Mouse (Mus musculus): ENCODE measurements at regions not wholly inside any gene's neighbourhood (a gene's known extent, or its start where the extent isn't known, plus 50 kb on each side); places are given as distances from the start of the nearest gene placed in this dataset.
A peak's percentile ranks its signal among the peaks of the same experiment; 100 is the strongest.

DNA sequence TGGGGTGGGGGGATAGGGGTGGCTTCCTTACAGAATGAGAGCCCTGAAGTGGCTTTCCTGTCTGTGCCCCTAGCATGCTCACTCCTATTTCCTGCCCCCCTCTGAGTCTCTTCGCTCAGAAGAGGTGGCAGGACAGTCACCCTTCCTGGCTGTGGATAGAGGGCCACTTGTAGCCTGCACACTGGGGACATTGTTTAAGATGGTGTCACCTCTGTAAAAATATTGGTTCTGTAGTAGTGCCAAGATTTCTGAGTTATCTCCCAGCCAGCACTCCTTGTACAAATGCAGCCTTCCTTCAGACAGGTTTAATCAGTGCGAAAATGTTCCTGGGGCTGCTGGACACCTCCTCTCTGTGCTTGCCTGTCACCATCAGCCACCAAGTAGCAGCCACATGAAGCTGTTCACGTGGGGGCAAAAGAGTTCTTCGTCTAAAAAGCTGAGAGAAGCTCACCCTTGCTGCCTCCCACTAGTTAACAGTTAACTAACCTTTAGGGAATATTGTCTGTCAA, 136.1 kb upstream of the Id2 start:
- DNase-seq (ENCODE audit: low spot score in 2 of 2), result no peak

DNA sequence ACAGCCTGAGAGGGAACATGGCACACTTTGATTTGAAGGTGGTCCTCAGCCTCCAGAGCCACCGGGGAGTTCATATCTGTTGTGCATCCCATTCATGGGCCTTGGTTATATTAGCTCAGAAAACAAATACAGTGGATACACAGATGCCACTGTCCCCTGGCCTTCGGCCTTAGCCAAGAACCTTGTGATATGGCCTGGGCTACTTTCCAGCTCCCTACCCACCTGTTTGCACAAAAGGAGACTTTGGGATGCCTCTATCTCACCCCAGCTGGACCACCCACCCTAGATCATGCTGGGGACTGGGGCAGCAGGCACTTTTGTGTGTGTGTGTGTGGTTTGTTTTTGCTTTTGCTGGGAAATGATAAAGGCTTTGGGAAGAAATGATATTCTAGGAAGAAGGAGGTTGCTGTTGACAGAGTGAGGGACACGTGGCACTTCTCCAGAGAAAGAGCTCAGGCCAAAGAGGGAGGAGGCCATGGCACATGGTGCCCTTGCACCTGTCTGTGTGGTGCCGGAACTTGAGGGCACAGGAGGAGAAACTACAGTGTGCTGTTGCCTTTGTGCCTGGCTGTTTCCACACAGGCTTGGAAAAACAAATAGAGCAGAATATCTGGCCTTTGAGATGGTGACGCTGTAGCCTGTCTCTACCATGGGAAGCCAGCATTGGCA, 135.6 kb upstream of the Id2 start:
- DNase-seq (ENCODE audit: low spot score in 2 of 2), result no peak

DNA sequence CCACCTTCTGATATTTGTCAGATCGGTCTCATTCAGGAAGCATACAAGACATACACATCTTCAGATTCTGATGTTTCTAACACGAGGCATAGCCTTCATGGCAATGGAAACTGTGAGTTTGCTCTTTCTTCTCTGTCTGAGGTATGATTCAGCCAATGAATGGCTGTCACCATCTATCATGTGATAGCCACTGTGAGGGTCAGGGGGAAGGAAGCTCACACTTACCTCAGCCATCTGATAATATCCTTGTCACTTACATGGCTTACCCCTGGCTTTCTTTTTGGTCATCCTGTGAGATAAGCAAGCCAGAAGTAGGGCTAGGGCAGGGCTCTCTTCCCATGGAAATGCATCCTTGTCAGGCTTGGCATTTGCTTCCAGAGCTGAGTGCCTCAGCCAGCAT, 131.8 kb upstream of the Id2 start:
- no peak for DNase-seq (ENCODE audit: low spot score in 2 of 2)

DNA sequence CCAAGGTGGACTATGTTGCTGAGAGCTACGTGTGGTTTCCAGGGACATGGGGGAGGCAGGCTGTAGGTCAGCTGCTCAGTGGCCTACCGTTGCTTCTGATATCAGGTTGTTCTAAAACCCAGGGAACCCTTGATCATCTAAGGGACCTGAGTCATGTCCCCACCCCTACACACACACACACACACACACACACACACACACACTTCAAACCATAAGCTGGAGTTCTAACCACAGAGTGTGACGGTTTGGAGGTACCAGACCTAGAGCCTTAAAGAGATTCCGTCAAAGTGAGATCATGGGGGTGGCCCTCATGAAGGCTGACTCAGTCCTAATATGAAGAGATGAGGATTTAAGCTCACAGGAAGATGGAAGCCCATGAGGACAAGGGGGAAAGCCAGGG, 130.8 kb upstream of the Id2 start:
- no peak for DNase-seq (ENCODE audit: low spot score in 2 of 2)

DNA sequence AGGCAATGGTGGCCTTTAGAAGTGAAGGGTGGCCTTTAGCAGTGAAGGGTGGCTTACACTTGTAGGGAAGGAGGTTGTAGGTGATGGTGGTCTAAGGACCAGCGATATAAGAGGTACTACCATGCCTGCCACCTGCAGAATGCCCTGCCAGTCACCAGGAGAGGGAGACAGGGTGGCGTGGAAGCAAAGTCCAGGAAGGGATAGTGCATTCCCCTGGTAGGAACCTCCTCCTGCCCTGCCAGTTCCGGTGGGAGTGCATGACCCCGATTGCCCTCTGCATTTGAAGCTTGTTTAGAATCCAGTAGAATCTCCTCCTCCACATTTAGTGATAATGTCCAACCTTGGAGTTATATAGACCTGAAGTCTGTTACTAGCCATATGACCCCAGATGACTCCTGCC, 127.7 kb upstream of the Id2 start:
- no peak for DNase-seq (ENCODE audit: low spot score in 2 of 2)

DNA sequence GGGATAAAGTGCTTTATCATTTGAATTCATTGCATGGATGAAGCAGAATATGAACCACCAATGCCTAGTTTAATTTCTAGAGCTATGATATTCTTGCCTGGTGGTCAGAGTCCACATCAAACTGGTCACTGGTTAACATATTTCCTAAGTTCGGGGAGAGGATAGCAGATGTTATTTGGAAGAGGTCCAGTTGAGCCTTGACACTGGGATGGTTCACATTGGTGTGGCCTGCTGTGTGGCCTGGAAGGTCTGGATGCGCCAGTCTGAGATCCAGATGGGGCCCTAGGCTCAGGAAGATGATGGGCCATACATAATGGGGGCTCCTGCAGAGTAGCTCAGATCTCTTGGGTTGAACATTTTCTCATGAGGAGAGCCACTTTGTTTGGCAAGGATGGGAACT, 127.3 kb upstream of the Id2 start:
- no peak for DNase-seq (ENCODE audit: low spot score in 2 of 2)

DNA sequence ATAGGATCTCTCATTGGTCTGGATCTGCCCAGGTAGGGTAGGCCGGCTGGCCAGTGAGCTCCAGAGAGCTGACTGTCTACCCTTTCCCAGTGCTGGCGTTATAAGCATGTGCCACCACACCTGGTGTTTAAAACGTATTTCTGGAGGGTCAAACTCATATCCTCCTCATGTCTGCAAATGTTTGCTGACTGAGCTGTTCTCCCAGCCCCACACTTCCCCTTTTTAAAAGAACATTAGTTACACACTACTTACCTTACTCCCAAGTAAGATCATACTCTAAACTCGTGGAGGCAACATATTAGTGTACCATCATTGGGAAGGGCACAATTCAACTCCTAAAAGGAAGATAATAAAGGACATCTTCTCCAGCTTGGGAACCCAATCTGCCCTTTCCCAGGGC, 126.6 kb upstream of the Id2 start:
- DNase-seq (ENCODE audit: low spot score in 2 of 2), result no peak

DNA sequence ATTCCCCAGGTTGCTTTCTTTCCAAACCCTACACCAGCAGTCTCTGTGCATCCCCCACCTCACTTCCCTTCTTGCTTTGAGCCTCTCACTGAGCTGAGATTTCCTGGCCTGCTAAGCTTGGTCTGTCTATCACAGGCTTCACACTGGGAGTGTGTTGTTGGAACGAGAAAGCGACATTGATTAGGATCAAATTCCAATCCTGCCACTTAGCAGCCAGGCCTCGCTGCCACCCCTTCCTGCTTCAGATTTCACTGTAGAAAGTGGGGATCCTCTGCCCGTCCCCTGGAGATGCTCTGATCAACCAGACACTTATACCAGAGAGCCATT, 123.8 kb upstream of the Id2 start:
- DNase-seq (ENCODE audit: low spot score in 2 of 2), result no peak

DNA sequence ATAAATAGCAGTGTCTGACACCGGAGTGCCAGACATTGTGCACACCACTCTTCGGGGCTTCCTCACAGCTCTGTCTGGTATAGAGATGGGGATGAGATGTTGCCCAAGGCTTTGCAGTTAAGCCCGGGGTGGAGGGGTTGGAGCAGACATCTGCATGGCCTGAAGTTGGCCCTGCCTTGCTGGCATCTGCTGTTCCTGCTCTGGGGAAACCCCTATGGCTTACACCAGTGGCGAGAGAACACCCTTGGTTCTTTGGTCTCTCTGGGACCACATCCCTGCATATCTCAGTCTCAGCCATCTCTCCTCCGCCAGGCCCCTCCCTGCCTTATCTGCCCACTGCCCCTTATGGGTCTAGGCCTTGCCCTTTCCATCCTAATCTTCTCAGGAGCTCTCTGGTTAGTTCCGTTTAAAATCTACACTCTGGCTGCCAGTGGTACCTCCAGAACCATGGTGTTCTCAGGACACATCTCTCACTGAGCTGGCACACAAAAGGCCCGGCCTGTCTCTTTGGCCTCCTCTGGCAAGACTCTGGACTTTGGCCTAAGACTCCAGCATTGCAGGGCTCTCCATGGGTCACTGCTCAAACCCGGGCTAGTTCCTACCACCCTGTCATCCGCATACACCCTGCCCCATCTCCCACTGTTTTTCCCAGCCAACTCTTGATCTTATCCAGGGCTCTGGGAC, 123.3 kb upstream of the Id2 start:
- no peak for DNase-seq (ENCODE audit: low spot score in 2 of 2)

DNA sequence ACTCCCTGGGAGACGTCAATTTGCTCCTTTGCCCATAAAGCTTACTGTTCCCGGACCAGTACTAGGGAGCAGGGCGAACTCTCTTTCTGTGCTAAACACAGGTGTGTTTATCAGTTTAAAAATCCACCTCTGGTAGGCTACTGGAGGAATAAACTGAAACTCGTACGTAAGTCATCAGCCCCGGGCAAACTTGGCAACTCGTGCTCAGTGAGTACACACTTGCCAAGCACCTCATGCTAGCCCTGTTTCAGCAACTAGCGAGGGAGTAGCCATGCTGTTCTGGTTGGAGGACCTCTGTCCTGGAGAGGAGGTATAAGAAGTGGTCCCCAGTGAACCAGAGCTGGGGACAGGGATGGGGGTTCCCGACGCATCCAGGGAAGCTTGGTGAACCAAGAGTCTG, 122.6 kb upstream of the Id2 start:
- no peak for DNase-seq (ENCODE audit: low spot score in 2 of 2)

DNA sequence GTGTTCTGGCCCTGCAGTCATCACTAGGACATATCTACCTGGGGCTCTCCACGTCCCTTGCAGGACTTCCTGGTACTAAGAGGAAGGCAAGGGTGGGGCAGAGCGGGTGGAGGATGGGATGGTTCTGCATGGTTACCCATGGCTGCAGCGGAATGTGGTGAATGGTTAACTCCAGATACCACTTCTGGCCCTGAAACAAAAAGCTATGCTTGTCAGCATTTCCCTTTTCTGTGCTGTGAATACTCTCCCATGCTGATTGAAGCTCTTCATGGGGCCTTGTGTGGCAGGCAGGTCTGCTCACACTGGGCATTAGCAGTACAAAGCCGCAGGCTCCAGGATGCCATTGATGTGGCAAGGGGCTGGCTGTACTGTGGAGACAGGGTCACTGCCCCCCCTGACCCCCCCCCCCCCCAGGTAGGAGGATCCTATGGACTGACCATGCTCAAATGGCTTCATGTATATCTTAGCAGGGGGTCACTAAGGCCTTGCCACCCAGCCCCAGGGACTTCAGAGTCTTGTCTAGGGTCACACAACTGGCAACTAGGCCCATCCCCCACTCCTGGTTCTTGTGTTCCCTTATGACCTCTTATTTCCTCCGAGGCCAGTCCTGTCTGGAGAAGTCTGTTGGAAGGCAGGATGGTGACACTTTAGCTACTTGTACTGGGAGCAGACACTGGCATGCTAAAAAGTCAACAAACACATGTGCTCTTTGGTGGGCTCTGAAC, 120.0 kb upstream of the Id2 start:
- DNase-seq (ENCODE audit: low spot score in 2 of 2), result no peak

DNA sequence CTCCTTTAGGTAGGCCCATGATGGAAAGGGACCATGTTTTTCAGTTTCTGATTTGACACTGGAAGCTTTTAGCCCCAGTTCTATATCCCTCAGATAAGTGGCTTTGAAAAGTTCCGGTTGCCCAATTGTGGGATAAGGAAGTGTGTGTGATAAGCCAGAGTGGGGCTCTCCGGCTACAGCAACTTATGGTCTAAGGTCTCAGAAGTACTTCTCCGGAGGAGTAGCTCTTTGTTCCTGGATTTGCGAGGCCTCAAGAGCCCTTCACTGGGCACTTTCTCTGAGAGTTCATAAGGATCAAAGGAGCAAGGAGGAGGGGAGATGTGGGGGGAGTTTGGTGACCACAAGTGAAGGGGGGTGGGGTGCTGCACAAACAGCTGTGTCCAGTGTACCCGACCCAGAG, 118.3 kb upstream of the Id2 start:
- no peak for DNase-seq (ENCODE audit: low spot score in 2 of 2)

DNA sequence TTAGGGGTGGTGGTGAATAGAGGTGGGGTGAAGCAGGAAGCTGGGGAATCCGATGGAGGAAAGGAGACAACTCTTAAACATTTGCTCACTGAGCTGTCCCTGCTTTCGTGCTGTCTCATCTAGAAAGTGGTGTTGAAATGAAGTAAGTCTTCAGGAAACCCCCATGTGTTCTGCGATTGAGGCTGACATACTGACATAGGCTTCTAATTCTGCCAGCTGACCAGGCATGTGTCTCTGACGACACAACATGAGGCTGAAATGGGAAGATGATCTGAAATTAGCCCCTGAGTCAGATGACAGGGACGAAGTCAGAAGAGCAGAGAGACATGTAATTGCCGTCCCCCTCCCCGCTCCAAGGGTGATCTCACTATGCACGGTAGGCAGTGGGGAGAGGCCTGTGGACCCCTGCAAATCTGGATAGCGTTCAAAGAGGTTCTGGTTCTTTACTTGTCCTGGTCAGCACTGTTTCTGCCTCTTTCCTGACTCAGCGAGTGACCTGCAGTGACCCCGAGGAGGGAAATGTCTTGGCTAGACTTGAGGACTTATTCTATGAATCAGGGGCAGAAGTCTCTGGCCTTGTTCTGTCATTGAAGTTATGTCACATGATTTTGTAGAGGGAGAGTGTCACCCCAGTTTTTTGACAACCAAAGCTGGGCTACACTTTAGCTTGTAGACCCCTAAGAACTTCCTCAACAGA, 117.0 kb upstream of the Id2 start:
- no peak for DNase-seq (ENCODE audit: low spot score in 2 of 2)

DNA sequence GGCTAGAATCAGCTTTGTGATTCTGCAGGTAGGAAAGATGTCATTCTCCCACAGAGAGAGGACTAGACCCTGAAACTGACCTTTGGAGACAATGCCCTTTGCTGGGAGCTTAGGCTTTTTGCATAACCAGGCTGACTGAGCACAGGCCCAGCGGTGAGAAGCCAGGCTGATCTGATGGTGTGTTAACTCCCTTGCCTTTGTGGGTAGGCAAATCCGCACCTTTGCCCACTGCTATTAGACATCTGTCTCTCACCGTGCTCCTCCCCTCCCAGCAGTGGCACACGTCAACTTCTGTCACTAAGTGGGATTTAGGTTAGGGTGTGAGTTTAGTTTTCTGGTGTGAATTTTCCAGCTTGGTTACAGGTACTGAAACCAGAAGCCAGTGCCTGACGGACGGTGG, 114.4 kb upstream of the Id2 start:
- no peak for DNase-seq (ENCODE audit: low spot score in 2 of 2)

DNA sequence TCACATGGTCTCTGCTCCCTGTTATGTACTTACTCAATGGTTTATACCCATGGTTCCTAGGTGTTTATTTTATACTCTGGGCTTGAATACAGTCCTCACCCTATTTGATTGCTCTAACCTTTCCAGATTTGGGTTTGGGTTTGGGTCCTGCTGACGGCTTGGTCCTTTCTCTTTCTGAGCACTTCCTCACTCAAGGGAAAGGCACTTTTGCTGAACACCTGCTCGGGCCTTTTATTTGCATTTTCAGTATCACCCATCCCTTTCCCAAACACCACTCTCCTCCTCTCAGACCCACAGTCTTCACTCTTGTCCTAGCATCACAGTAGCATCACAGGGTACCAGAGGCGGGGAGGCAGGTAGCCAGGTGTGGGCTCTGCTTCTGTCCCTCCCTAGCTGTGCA, 113.7 kb upstream of the Id2 start:
- no peak for DNase-seq (ENCODE audit: low spot score in 2 of 2)

DNA sequence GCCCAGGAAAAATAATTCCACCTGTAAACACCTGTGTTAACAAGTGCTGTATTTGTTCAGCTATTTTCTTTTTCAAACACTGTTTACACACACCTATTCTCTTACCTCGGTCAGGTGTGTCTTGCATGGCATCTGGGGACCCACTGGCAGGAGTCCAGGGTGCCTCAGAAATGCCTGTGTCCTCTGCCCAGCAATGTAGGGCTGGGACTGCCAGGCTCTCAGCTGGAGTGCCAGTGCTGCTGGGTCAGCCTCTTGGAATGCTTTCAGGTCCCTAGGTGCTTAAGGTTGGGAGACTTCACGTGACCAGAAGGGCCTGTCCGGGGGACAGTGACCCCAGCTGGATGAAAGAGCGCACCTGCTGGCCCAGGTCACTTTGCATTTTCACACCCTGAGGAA, 112.4 kb upstream of the Id2 start:
- DNase-seq (ENCODE audit: low spot score in 2 of 2), result no peak

DNA sequence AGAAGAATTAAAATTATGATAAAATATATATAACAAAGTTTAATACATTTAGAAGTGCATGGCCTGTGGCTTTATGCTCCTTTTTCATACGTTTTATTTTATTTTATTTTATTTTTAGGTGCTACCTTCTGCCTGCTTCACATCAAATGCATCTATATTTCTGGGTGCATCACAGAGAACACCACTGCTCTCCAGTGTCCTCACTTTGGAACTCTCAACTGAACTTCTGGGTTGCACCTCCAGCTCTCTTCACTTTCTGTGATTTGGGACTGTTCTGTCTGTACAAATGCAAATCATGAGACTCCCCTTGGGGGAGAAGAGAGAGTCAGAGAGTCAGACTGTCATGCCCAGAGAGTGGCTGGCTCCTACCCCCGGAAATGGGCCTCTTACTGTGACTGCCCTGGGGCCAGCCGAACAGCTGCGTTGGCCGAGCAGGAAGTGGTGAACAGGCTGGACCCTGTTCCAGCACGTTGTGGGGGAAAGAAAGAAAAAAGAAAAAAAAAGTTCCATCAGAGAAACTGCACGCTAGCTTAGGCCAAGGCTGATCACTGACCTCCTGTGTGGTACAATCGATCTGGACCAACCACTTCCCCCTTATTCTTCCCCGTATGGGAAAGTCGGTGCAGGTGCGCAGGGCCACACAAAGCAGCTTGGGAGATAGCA, 111.9 kb upstream of the Id2 start:
- peak in 1 of 2 experiments; percentile 20 for DNase-seq (ENCODE audit: low spot score in 2 of 2)

DNA sequence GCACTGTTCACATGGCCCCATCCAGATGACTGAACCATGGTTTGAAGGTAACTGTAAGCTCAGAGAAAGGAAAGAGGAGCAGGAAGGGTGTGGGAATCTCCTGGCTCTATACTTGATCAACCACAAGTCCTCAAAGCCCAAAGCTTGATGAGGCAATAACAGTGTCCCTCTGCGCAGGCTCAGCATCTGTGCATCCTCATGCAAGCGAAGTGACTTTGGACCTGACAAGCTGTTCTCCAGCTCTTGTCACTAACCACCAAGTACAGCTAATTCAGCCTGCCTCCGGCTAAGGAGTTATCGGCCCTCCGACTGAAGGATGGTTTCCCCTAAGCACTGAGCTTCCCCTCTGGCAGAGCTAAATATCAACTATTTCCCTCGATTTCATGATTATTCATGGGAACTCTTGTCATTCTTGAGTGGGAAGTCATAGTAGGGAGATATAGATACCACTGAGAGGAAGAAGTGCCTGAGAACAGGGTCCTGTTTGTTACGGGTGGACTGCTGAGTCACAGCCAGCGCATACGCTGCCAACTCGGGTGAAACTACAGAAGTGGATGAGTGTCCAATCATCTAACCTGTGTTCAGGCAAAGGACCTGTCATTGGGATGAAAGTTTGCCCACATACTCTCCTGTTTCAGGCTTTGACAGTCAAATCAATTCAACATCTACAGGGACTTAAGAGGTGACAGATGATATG, 106.6 kb upstream of the Id2 start:
- no peak for DNase-seq (ENCODE audit: low spot score in 2 of 2)

DNA sequence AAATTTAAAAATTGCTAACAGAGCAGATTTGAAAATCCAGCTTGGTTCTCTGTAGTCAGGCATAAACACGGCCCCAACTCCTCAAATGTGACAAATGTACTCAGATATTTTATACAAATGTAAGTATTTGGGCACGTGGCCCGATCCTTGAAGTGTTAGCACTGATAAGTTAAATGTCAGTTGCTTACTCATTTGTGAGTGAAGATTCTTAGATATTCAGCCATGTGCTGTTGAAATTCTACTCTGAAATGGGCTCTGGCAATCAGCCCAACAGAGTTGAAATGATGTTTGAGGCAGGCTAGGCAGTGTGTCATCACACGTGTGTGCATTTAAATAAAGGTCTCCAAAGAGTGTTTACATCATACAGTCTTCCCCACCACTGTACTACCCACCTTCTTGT, 103.2 kb upstream of the Id2 start:
- DNase-seq (ENCODE audit: low spot score in 2 of 2), result no peak

DNA sequence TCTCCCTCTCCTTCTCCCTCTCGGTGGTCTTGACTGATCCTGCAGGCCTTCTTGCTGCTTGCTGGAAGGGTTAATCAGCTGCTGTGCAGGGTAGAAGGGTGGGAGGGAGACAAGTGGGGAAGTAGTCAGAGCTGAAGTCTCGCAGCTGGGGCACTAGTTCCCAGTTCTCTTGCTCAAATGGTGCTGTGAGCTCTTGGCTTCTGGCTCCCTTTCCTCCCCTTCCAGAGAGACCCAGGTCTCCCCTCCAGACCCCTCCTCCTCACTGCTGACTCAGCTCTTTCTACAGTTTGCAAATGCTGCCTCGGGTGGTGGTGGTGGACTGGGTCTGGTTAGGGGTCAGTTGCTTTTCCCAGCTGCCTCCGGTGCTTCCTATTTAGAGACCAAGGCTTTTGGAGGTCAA, 100.8 kb upstream of the Id2 start:
- no peak for DNase-seq (ENCODE audit: low spot score in 2 of 2)

DNA sequence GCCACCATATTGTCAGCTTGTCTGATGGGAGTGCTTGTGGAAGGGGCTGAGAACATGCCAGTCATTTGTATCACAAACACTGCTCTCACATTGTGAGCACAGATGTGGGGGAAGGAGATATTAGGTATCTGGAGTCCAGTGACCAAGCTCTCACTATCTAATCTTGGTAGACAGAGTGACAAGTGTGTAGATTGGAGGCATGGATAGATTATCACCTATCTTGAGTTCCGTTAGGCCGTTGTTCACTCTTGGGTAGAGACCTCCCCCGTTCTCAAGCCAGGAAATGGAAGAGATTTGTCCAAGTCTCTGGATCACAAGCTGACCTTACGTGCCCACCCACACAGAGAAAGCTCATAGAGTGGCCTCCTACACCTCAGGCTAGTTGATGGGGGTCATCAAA, 99.1 kb upstream of the Id2 start:
- DNase-seq (ENCODE audit: low spot score in 2 of 2), result no peak
